Mouse (Mus musculus): ENCODE results near the gene Pik3r2. TPM values are rescaled to one million over a fixed set of nuclear protein-coding genes. Genes with fewer than 3 reads are reported as not detected.

Gene Pik3r2
- total RNA-seq, 2 experiments from 2014 or later: 3.8 to 8.0 TPM

- ATAC-seq (replicated peaks; ENCODE audit: low FRiP score, poor library complexity, severe bottlenecking): no peak
Measured at GRCm38 (mm10) chr8:70747211-70747890, 29.2 kb downstream of the Pik3r2 start.

GRCm38 (mm10) chr8:70746676-70747075 lies 29.8 kb downstream of the Pik3r2 start:
- no peak for ATAC-seq (replicated peaks; ENCODE audit: low FRiP score, poor library complexity, severe bottlenecking)

GRCm38 (mm10) chr8:70745691-70746220 lies 30.8 kb downstream of the Pik3r2 start:
- ATAC-seq (replicated peaks; ENCODE audit: low FRiP score, poor library complexity, severe bottlenecking): no peak

GRCm38 (mm10) chr8:70744806-70745205 lies 31.7 kb downstream of the Pik3r2 start:
- no peak for ATAC-seq (replicated peaks; ENCODE audit: low FRiP score, poor library complexity, severe bottlenecking)

- no peak for ATAC-seq (replicated peaks; ENCODE audit: low FRiP score, poor library complexity, severe bottlenecking)
Measured at GRCm38 (mm10) chr8:70743656-70744590, 32.6 kb downstream of the Pik3r2 start.

- no peak for ATAC-seq (replicated peaks; ENCODE audit: low FRiP score, poor library complexity, severe bottlenecking)
Measured at GRCm38 (mm10) chr8:70742981-70743655, 33.4 kb downstream of the Pik3r2 start.

GRCm38 (mm10) chr8:70742176-70742575 lies 34.3 kb downstream of the Pik3r2 start:
- ATAC-seq (replicated peaks; ENCODE audit: low FRiP score, poor library complexity, severe bottlenecking): no peak

GRCm38 (mm10) chr8:70741661-70742060 lies 34.9 kb downstream of the Pik3r2 start:
- no peak for ATAC-seq (replicated peaks; ENCODE audit: low FRiP score, poor library complexity, severe bottlenecking)

- no peak for ATAC-seq (replicated peaks; ENCODE audit: low FRiP score, poor library complexity, severe bottlenecking)
Measured at GRCm38 (mm10) chr8:70738211-70738610, 38.3 kb downstream of the Pik3r2 start.

GRCm38 (mm10) chr8:70737705-70738104 lies 38.8 kb downstream of the Pik3r2 start:
- no peak for ATAC-seq (replicated peaks; ENCODE audit: low FRiP score, poor library complexity, severe bottlenecking)

- ATAC-seq (replicated peaks; ENCODE audit: low FRiP score, poor library complexity, severe bottlenecking): no peak
Measured at GRCm38 (mm10) chr8:70730956-70731355, 45.6 kb downstream of the Pik3r2 start.

GRCm38 (mm10) chr8:70729808-70730475 lies 46.6 kb downstream of the Pik3r2 start:
- ATAC-seq (replicated peaks; ENCODE audit: low FRiP score, poor library complexity, severe bottlenecking): no peak

GRCm38 (mm10) chr8:70726721-70727120 lies 49.8 kb downstream of the Pik3r2 start:
- no peak for ATAC-seq (replicated peaks; ENCODE audit: low FRiP score, poor library complexity, severe bottlenecking)

GRCm38 (mm10) chr8:70725792-70726447 lies 50.6 kb downstream of the Pik3r2 start:
- ATAC-seq (replicated peaks; ENCODE audit: low FRiP score, poor library complexity, severe bottlenecking): no peak

- ATAC-seq (replicated peaks; ENCODE audit: low FRiP score, poor library complexity, severe bottlenecking): no peak
Measured at GRCm38 (mm10) chr8:70724216-70724615, 52.3 kb downstream of the Pik3r2 start.

- ATAC-seq (replicated peaks; ENCODE audit: low FRiP score, poor library complexity, severe bottlenecking): no peak
Measured at GRCm38 (mm10) chr8:70723486-70724210, 52.9 kb downstream of the Pik3r2 start, which contains the start of gene Pde4c. Gene Pde4c, plus strand, starts transcription at chr8:70723720.

- no peak for ATAC-seq (replicated peaks; ENCODE audit: low FRiP score, poor library complexity, severe bottlenecking)
Measured at GRCm38 (mm10) chr8:70721601-70722000, 54.9 kb downstream of the Pik3r2 start.

- ATAC-seq (replicated peaks; ENCODE audit: low FRiP score, poor library complexity, severe bottlenecking): no peak
Measured at GRCm38 (mm10) chr8:70720739-70721138, 55.8 kb downstream of the Pik3r2 start.

All from erythroid progenitor cell, adult 5-6 weeks (primary cell).